Mouse (Mus musculus) embryo, embryonic 9.5 days (tissue): ENCODE measurements around the gene Slc22a4.

ENCODE experiments used
- DNase-seq: peaks from one replicate; pipeline ENCODE4 v3.0.0-alpha.2; 2017; ENCODE audit errors: extremely low spot score

The Slc22a4 gene

DNA sequence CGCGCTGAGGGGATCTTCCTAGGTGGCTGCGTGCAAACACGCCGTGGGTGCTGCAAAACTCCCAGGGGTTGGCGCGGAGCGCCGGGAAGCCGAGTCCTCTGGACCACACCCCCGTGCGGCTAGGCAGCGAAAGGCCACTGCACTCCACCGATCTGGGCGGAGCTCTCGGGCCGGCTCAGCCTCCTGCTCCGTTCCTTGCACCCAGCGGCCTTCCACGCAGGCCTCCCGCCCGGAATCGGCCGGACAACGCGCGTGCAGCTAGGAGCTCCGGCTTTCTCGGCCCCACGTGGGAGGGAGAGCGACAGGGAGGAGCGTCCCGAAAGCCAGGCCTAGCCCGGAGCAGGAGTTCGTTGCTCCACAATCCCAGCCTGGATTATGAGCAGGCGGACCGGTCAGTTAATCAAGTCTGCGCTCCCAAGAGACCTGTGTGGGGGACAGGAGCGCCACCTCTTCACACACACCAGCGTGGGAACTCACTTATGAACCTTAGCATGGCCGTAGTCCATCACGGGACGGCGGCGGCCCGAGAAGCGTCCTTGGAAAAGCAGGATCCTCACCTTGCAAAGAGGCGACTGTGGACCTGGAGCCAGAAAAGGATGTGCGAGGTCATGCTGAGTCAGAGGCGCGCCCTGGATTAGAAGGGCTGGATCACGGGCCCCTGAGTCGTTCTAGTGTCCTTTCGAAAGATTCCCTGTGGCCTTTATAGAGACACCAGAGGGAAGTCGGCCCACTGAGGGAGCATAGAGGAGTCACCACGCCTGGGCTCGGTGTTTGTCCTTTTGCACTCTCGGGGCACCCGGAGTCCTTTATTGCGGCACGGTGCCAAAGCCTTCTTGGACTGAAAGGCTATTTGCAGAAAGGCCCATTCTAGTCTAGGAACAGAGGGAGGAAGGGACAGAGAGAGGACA lies at the start of gene Slc22a4:
Slc22a4 (minus strand) TSS at position 47 of the 908 bp plus-strand sequence.
- peak; percentile 73 for DNase-seq

DNA sequence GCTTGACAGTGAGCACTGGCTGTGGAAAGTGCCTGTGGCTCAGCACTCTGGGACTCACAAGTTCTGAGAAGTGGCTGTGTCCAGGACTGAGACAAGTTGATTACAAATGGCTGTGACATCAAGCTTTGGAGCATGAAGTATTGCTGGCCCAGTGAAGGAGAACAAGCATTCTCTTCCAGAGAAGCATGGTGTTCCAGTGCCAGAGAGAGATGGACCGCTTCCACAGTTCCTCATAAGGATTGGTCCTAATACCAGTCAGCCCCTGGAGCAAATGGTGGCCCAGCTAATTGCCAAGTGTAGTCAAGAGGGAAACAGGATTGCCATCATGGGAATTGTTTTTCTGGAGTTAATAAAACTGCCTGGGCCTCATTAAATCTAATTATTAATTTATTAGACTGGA lies 48.2 kb upstream of the Slc22a4 start:
- DNase-seq = no peak

DNA sequence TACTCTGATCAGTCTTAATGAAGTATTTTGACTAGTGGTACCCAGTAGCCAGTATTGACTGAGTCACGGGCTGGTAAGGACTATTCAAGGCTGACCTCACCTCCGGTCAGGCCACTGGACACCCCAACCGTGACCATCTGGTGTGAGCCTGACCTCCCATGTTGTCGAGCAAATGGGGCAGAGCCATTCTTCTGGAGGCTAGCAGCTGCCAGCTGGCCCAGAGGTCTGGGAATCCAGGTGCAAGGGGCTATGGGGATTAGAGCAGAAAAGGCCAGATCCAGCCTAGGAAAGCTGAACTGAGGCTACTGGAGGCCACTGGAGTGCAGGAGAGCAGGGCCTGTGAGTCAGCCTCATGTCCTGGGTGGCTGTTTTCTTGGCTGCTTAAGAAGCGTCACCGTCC lies 47.5 kb upstream of the Slc22a4 start:
- no peak for DNase-seq

DNA sequence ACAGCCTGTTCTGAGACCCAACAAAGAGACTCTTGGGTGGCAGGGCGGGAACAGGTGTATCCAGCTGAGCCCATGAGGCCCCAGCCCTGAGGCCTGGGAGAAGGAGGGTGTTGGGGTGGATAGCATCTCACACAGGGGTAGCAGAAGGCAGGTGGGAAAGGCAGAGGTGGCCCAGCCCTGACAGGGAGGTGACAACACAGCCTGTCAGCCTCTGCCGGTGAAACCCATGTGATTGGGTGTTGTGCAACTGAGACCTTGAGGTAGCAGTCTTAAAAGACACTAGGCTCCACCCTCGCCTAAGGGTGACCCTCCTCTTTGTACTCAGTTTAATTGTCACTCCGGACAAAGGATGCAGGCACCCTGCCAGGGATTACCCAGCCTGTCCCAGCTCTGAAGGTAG lies 45.4 kb upstream of the Slc22a4 start:
- no peak for DNase-seq

DNA sequence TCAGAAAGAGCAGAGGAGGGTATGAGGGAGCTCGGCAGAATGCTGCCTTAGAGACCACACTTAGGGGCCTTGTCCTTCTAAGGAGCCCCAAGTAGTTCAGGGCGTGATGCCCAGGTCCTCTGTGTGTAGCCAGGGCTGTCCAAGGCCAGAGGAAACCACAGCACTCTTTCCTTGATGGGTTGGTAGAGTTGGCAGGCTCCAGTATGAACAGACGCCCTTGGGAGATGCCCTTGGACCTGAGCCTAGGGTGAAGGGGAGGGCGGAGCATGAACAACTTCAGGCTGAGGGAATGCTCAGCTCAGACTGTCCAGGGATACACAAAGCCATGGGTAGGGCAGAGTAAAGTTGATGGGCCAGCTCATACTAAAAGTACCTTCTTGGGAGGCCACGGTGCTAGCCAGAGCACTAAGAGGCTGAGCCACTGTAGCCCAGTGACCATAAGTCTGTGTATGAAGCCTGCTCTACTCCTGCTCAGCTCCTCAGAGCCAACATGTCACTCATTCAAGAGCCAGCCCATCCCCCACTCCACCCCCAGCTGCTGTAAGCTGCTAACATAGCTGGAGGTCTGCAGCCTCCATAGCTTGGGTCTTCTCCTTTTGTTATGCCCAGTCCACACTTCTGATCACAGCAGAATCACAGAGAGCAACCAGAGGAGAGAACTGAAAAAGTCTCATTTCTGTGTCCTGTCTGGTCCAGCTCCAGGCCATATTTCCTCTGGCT lies 44.0 kb upstream of the Slc22a4 start:
- DNase-seq = no peak

DNA sequence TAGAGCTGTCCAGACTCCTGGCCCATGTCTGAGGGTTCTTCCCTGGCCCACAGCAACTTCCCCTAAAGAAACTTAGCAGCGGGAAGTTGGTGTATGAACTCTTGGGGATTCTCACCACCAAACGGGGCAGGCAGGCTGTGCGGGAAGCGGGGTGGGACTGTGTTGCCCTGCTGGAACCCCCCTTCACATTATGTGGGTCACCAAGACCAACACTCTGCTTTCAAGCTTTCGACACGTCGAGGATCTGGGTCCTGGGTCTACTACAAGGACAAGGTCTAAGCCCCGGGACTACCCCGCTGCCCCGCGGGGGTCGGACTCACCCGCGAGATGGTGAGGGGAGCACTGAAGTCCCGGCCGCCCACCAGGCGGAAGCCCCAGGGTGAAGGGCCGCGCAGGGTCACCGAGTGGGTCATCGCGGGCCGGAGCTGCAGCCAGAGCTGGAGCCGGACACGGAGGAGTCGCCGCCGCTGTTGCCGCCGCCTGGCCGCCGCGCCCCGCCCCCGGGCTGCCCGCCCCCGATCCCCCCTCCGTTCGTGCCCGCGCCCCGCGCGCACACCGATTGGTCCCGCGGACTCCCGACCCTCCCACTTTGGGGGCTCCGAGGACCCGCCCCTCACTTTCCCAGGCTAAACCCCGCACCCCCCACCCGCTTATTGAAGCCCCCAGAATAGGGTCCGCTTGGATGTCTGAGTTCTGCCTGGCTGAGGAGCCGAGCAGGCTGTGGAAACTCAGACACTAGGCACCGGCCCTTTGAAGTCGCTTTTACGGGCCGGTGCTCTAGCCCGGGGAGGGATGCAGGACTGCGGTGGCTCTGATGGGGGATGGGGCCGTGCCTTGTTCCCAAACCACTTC lies 40.9 kb upstream of the Slc22a4 start, which contains the start of gene Pdlim4:
Pdlim4 (minus strand) TSS at position 495 of the 852 bp plus-strand sequence.
- DNase-seq = peak; percentile 82

DNA sequence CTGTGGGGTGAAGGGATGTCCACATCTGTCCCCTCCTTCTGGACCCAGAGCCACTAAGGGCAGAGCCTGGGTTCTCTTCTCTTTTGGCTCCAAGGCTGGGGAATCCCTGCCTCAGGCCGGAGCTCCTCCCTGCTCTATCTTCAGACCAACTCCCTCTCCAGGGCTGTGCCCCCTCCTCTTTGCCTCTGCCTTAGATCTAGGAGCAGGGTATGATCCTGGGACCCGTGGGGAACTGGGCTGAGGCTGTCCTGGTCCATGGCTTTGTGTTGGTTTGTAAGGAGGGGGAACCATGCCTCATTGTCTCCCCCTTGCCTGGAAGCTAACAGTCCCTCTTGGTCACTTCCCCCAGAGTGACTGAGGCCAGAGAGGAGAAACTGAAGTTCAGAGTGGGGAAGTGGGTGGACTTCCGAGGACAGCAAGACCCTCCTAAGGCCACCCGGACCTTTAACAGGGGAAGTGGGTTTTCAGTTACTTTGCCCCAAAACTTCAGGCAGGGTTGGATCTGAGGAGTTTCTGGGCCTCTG lies 40.2 kb upstream of the Slc22a4 start:
- peak; percentile 36 for DNase-seq

DNA sequence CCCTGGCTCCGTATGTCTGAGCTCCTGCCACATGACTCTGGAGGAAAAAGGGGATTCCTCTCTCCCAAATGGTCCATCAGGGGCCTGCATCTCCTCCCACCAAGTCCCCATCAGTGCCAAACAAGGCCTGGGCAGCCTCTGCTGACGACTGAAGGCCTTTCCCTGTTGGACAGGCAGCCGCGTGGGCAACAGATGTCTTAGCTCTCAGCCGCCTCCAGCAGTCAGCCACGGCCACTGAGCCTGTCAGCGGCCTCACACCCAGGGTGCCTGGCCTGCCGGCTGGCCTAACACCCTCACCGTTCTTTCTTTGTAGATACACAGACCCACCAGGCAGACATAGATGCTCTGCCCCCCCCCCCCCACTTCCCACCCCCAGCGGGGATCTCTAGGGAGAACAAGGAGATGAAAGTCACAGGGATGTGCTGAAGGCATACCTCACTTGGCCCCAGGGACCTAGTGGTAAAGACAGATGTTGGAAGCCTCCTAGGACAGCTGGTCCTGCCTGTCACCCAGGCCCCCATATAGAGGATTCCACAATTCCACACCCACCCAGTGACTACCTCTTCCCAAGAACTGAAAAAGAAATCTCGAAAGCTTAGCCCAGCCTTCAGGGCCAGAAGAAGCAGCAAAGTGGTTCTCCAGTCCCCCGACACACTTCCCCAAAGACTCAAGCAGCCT lies 39.6 kb upstream of the Slc22a4 start:
- peak; percentile 52 for DNase-seq

DNA sequence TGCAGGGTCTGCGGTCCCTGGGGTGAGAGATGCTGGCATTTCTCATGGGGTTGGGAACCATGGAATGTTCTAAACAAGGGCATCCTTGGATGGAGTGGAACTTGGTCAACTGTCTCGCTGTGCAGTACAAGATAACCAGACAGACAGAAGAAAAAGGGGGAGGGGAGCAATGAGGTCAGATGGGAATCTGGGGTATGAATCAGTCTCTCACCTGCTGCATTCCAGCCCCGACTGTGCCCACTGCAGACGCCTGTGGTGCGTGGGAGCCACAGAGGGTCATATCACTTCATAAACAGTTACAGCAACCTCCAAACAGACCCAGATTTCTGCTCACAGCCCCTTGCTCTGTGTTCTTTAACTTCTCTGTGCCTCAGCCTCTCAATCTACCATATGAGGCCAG lies 38.5 kb upstream of the Slc22a4 start:
- DNase-seq = no peak

DNA sequence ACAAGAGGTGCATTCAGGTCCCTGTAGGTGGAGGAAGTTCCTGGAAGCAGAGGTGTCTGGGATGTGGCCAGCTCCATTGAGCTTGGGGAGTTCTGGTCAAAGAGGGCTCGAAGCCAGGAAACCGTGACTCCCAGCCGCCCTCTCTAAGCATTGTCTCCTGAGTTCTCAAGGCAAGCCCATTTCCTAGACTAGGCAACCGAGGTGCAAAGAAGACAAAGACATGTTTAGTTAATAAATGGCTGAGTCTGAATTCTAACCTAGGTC lies 38.0 kb upstream of the Slc22a4 start:
- no peak for DNase-seq

DNA sequence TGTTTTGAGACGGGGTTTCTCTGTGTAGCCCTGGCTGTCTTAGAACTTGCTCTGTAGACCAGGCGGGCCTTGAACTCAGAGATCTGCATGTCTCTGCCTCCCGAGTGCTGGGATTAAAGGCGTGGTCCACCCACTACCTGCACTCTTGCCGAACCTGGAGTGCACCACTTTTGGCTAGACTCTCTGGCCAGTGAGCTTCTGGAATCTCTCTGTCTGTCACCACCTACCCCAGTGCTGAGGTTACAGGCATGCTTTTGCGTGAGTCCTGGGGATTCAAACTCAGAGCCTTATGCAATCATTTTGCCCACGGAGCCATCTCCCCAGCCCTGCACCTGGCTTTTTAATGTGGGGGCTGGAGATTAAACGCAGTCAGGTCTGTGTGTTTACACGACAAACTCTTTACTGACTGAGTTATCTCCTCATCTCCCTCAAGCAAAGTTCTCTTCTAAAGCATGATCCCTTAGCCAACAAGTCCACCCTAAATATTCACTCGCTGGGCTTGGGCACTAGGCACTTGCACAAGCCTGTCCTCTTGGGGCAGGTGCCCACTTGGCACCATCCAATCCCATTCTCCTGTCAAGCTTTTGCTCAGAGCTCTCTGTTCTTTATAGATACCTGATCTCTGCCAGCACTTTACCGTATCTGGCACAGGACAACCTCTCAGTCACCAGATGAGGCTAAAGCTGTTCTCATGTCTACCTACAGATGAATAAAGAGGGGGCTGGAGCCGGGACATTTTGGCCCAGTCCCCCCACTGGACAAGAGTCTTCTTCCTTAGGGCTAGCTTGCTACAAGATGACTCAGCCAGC lies 37.4 kb upstream of the Slc22a4 start:
- DNase-seq = no peak

DNA sequence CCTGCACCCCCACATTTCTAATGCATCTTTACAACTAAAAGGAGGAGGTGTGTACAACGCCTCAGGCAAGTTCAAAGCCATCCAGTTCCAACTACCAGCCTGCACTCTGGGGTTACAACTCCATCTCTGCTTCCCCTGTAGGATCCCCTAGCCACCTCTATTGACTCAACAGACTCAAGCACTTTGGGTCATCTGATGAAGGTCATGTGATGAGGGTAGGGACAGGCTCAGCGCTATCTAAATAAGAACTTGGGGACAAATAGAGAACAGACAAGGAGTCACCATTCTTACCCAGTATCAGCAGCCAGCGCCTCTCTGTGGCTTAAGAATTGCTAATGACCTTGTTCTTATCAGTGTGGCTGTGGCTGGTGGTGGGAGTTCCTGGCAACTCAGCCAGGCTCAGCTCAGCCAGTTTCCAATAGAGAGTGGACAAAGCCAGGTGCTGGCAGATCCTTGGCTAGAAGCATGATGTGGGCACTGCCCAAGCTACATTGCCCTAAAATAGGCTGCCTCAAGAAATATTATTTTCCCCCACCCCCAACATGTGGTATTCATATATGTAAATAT lies 36.6 kb upstream of the Slc22a4 start:
- no peak for DNase-seq

DNA sequence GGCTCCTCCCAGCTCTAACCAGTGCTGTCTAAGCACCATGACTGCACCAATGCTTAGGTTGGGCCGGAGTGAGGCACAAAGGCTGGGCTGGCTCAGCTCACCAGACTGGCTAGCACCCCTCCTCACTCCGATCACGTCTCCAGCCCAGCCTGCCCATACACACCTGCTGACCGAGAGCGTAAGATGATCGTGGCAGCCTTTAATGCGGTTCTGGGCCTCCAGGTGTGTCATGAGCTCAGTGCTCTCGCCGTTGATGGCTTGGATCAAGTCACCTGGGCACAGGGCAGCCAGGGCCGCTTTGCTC lies 35.5 kb upstream of the Slc22a4 start:
- no peak for DNase-seq

DNA sequence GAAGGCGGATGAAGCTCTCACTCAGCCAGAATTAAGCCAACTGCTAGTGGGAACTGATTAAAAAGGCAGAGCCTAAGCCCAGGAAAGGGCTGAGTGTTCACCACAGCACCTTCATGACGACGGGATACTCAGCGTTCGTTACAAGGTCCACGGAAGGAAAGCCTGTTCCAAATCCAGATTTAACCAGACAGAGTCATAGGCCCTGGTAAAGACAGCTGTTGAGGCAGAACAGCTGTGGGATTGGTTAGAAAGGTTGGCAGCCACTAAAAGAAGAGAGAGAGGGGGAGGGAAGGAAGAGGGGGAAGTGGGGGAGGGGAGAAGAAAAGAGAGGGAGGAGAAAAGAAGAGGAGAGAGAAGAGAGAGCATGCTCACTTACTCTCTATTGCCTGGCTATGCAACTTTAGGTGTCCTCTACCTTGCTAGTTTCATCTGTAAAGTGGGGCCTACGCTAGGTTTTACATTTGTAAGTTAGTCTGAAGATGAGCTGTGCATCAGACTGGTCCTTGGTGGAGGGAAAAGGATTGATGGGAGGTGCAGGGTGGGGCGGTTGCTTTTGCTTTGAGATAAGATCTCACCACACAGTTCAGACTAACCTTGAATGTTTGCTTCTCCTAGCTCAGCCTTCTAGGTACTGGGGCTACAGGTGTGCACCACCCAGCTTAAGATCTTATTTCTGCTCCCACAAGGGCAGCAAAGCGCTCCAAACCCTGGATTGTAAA lies 35.0 kb upstream of the Slc22a4 start:
- DNase-seq = no peak

DNA sequence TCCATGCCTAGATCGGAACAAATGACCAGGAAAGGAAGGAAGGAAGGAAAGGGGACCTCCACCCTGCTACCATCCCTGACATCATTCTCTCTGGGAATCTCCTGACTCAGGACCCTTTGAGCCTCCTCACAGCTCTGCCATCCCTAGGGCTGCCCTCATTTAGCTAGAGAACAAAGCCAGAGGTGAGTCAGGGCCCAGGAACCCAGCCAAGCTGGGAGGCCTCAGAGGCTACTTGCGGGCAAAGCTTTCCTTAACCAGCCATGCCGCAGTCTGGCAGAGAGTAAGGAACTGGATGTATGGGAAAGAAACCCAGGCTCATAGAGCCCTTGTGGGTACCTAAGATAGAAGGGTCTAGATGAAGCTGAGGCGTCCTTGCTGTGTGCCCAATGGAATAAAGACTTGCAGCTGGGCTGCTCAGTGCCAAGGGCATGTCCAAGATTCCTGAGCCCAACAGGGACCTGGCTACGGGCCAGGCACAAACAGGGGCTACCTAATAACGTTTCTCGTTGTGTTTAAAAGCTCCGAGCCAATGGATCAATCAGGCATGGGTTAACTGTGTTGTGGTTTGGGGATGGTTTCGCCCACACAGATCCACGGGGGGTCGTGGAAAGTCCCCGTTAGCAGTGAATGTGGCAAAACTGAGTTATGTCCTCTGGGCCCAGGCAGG lies 34.3 kb upstream of the Slc22a4 start:
- DNase-seq = no peak

DNA sequence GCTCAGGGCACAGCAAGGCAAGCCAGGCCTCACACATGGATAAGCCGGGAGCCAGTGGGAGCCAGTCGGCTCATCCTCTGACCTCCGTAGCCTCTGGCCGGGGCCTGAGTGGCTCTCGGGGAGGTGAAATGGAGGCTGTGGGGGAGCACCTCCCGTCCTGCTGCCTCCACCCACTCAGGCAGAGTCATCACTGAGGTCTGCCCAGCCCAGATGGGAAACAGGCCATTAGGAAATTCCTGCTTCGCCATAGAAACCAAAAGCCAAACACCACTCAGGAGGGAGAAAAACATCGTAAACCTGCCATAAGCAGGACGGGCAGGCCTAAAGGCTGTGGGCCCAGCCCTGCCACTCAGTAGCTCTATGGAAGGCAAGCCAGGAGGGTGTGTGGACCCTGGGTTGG lies 32.4 kb upstream of the Slc22a4 start:
- peak; percentile 57 for DNase-seq

DNA sequence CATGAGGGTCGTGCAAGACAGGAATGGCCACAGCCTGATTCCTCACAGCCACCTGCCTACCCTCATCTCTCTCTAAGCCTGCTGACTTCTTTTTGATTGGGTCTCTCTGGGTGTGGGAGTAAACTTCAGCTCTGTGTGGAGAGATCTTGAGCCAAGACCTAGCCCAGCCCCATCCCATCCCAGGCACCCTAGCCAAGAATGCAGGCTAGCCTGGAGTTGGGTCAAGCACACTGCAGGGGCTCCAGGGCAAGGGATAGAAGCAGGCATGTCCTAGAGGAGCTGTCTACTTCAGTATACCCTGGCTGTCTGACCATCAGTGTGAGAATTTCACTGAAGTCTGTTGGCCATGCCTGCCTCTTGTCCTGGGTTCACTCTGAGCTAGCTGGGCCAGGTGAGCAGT lies 31.6 kb upstream of the Slc22a4 start:
- no peak for DNase-seq

DNA sequence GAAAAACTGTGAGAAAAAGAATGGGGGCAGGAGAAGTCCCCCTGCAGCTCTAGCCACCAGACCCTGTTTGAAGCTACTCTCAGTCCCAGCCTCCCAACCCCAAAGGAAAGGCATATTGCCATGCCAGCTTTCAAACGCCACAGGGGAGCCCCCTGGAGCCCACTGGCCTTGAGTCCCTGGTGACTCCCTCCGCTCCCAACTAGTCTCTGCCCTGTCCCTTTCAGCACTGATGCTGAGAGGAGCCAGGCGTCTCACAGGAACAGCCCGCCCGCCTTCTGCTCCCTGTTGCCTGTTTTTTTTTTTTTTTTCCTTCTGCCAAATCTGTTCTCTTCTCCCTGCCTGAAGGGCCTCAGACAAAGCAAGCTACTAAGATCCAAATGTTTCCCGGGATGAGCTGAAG lies 30.8 kb upstream of the Slc22a4 start:
- DNase-seq = no peak

DNA sequence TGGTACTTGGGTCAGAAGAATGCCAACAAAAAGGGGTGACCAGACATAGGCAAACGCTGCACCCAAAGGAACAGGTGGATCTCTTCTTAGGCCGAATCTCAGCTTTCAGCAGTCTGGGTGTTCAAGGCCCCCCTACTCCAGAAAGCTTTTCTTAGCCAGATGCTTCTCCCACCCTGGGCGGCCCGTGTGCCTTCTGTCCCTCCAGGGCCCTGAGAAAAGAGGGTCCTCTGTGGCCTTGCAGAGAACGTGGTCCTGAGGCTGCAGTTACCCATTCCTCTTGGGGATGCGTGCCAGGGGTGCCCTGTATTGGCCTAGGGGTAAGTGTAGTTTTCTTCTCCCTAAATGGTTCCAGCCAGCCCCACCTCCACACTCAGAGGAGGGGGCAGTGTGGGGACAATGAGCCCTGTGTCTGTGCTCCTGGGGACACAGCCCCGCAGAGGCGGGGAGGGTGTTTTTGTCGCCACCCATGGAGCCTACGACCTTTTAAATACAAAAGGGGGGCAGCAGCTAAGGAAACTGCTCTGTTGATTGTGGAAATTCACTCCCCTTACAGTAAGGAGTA lies 30.2 kb upstream of the Slc22a4 start:
- no peak for DNase-seq
